Mouse (Mus musculus) NIH3T3 (cell line): ENCODE data around the gene 1810062G17Rik.

Experiments
- DNase-seq: peaks from one replicate; pipeline ENCODE4 v3.0.0-alpha.2; 2012; ENCODE audit warnings: low read depth

1810062G17Rik gene

DNA sequence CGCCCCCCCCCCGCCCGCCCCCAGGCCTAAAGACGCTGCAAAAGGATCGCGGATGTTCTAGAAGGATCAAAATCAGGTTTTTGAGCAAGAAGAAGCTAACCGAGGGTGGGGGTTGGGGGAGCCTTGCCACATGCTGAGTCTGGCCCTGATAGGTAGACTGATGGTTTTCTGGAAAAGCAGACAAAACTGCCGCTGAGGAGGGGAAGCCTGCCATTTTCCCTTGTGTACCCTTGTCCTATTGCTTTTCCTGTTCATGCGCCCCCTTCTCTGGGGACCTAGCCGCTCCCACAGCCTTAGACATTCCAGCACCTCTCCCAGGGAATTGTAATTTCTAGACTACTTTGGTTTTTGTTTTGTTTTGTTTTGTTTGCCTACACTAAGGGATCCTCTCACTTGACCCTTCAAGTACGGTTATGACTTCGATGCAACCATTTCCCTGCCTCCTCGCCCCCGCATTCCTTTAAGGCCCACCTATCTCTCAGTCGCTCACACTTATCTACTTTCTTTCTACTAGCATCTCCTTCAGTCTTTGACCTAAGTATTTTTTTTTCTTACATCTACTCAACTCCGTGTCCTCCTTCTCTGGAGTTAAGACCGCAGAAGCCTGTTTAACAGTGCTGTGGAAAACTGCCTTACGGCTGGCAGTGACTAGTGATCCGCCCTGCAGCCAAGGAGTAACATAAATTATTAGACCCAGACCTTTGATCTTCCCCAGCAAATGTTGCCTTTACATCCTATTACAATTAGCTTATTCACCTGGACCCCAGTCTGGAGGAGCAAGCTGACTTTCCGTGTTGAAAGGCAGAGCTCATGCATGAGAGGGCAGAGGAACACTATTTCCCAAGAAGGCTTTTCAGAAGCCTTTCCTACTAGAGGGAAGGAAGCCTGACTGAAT is 771 bp downstream of the 1810062G17Rik start:
- peak; percentile 65 for DNase-seq

DNA sequence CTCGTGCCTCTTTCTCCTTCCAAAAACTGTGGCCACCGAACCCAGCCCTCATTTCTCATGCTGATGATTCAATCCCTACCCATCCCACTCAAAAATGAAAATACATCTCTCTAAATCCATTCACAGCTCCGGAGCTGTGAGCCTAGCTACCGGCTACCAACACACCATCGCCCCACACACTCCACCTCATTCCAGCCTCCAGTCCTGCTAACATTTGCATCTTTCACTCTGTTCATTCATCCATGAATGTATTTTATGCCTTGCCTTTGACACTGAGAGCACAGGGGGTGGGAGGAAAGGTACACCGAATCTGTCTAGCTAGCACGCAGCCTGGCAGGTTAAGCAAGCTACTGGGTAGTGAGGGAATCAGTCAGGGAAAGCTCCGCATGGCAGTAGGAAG is 3.0 kb downstream of the 1810062G17Rik start:
- DNase-seq: no peak

DNA sequence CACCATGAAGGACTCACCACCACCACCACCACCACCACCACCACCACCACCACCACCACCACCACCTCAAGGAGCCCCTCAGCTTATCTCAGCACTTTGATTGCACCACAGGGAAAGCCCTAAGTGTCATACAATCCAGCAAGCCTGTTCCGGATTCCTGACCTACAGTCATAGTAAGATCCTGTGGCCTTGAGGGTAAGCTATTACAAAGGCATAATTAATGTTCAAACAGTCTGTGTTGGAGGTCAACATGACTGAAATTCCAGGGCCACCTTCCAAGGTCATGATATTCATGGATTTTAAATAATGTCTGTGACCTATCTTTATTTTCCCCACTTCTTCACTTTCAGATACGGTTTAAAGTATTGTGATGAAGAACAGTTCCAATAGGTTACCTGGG is 4.7 kb downstream of the 1810062G17Rik start:
- DNase-seq: no peak

DNA sequence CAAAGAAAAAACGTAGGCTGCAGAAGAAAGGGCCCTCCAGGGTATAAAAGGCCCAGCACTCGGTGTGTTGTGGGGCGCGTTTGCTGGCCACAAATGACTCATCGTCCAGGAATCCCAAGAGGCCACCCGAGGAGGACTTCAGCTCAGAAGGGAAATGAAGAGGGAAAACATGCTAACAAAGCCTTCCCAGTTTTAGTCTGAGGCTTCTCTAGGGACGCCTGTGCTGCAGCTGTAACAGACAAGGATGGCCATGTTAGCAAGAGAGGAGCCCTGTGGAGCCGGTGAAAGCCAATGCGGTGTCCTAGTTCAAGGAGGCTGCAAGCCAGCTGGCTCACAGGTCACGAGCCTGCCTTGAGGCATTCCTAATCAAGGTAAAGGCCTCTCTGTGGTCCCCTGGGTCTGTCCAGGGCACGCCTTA is 6.0 kb downstream of the 1810062G17Rik start:
- peak; percentile 90 for DNase-seq

DNA sequence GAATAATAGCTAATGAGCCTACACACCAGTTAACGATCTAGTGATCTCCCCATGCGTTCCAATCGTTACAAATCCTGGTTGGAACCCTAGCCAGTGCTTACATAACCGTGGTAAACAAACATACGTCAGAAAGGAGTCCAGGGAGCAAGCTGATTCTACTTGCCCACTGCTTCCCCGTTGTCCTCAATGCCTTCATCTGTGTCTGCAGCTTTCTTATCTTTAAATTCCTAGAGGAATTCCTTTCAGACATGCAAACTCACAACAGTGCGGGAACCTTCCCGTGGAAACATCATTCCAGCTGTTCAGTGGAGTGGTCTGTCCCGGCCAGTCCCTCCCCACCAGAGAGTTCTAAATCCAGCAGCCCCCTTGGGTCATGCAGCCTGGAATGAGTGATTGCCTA is 7.2 kb downstream of the 1810062G17Rik start:
- no peak for DNase-seq

DNA sequence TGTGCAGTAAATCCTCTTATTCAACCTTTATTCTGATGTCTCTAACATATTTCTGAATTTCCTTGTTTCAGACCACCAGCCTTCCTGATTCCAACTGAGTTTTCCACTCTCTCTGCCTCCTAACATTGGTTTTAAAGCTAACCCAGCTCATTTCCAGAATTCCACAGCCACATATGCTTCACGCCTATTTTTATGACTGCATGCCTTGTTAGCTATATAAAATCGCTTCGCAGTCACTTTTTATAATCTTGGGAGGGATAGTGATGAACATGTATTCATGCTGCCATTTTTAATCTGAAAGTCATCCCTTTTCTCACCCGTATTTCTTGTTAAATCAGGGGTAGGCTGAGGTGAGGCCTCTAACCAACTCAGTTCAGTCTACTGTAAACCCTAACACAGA is 8.6 kb downstream of the 1810062G17Rik start:
- no peak for DNase-seq

DNA sequence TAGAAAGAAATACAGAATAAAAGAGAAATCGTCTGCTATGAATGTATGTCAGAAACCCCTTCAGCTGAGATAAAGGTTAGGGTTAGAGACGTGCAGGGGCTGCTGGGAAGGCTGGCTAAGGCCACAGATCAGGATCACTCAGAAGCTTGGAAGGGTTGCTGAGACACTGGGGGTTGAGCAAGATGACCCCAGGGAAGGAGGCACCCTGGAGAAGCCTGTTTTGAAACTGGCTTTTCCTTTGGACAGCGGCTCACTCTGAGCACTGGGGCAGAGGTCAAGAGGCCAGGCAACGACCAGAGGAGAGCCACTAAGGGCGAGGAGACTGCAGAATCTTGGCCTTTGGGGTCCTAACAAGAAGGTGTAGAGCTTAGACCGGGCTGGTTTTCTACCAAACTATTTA is 10.4 kb downstream of the 1810062G17Rik start:
- DNase-seq: no peak

DNA sequence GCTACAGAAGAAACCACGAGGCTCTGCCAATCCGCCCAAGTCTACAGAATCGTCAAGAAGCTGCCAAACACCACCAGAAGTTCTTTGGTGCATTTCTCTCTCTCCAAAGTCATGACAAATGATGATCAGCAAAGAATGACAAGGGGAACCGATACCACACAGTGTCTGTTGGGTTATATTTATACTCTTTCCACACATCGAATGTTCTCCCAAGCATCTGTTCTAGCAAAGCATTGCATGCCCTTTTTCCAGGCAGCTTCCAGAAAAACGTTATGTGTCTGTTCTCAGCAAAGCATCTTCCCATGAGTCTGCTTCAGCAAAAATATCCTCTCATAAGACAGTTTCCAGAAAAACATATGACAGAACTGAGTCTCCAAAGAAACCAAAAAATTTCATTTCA is 11.1 kb downstream of the 1810062G17Rik start:
- DNase-seq: no peak

DNA sequence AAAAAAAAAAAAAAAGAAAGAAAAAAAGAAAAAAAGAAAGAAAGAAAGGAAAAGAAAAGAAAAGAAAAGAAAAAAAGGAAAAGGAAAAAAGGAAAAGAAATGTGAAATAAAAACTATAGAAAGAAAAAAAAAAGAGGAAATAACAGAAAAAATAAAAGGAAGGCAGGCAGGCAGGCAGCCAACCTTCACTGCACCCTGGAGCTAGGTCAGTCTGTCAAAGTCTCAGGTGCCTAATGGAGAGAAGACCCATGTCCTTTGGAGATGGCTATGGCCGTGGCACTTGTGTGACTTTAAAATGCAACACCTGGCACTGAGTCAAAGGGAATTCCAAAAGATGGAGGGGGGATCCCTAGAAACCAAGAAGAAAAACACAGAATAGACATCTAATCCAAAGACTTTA is 12.6 kb downstream of the 1810062G17Rik start:
- no peak for DNase-seq

DNA sequence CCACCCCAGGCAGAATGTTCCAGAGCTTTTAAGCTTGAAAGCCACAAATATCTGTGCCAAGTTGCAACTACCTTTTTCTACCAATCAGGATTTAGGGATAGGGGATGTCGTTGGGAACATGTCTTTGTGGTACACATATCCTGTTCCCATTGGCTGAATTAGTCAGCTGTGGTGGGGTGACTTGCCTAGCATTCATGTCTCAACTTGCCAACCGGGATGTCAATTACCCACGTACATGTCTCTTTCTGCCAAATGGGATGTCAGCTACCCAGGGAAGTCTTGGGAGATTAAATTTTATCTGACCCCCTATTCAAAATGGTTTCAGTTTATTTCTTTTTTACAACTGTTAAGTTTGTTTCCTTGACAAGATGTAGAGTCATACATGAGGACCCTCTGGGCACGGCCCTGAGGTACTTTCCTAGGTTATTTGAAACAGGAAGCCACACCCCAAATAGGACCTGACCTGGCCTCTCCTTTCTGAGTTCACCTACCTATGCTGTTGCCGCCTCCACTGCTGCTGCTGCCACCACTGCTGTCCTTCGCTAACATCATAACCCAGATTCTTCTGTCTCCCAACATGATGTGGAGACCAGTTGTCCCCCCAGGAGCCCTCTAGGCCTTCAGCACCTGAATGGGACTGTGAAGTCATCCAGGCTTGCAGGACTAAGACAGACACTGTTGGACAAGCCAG is 13.3 kb downstream of the 1810062G17Rik start:
- DNase-seq: no peak

DNA sequence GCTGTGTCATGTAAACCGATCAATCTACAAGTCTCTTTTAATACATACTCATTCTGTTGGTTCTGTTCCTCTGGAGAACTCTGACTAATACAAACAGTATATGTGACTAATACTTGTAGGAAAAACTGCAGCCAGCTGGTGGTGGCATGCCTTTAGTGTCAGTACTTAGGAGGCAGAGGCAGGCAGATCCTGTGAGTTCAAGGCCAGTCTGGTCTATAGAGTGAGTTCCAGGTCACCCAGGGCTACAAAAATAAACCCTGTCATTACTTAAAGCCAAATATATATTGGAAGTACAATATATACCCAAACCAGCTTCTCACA is 13.8 kb downstream of the 1810062G17Rik start:
- DNase-seq: no peak

DNA sequence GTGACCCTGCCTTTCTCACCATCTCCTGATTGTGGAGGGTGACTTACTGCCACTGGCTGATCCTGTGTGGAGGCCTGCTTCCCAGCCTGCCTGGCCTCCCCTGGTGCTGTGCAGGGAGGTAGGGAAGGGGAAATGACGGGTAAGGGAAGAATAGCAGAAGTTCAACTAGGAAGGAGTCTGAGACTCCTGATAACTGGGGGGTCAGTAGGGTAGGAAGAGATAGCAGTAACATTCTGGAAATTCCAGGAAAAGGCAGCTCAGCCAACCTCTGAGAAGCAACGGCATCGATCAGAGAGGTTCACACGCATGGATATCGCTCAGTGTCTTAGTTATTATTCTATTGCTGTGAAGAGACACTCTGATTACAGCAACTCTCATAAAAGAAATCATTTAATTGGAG is 15.8 kb downstream of the 1810062G17Rik start:
- DNase-seq: no peak

DNA sequence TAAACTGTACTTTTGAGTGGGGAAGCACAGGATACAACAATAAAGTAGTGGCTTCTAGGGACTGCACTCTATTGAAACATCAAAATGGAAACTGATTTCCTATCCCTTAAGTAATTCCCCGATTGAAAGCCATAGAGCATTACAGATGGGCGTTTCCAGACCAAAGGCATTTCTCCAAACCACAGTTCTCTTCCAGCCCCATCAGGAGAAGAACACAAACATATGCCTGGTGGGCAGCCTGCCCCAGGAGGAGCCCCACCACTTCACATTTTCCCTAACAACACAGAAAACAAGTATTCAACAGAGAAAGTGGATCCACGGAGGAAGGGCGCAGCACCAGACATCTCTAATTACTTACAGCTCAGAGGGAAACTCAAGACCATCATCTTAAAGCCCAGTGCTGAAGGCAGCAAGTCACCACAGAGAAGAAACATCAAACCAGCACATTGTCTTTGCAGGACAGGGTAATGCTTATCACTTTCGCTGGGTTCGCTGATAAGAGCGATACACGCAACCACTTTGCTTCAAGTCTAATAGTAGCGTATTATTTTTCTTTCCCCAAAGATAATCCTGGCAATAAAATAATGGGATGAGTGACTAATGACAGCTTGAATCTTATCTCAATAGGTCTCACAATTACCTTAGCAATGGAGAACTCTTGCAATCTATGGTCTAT is 17.1 kb downstream of the 1810062G17Rik start:
- DNase-seq: peak; percentile 78

DNA sequence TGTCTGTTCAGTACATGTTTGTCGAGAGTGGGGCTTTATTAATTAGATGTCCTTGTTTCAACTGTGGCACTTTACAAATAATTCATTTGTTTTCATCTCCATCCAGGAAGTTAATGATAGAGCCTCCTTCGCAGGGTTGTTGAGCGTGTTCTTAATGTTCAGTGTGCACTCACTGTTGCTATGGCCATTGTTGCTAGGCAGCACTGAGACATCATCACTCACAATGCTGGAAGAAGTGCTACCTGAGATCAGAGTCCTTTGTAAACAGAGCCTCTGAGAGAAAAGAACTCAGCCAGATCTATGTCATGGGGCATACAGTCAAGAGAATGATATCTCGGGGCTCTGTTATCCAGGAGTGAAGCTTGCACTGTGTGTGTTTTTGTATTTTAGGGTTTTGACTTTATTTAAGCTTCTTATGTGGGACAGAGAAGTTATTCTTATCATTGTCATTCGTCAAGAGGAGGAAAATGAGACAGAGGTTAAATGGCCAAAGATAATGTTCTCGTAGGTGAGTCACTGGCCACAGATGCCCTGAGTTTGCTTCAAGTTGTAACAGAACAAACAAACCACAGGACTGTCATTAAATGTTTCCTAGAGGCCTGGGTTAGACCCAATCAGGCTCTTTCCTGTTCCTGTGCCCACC is 18.0 kb downstream of the 1810062G17Rik start:
- no peak for DNase-seq

DNA sequence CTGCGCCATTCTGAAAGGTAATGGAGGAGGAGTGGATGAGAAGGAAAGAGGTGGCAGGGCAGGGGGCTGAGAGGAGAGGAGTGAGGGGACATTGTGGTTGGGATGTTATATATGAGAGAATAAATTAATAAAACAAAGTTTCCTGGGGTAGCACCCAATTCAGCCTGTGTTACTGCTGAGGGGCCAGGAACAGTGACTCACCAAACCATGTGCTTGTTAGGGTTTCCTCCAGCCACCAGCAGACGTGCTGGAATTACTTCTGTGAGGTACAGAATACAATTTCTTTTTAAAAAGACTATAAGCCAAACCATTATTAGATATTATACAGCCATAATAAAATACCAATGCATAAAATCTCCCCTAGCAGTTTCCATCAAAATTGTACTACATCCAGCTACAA is 18.9 kb downstream of the 1810062G17Rik start:
- DNase-seq: no peak

DNA sequence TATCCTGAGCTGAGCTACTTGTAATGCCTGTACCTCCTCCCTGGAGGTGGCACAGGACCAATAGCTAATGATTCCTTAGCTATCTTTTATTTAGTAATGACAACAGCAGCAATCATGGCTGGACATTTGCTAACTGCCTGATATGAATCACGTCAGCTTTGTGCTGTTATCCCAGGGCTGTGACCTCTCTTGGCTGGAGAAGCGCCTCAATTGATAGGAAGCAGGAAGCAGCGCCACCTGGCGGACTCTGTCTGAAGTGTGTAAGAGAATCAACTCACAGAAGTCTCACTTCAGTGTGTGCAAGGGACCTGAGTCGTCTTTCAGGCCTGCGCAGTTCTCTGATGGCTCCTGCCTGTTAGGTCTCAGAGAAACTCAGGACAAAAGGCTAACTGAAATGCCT is 19.7 kb downstream of the 1810062G17Rik start:
- peak; percentile 97 for DNase-seq

DNA sequence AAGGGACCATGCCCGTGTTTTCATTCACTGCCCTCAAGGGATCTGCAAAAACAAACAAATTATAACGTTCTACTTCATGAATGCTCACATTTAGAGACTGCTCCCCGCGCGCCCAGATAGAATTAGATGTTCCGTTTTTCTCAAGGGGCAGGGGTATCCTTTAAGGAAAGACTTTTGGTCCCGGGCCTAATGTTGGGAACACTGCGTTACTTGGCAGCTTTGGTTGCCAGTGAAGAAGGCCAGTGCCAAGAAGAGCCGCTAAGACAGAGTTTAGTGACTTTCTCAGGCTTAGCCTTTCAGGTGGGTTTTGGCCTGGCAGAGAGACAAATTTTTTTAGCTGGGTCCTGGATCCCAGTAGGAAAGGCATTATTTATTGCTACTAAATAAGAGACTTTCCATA is 20.5 kb downstream of the 1810062G17Rik start:
- DNase-seq: no peak

DNA sequence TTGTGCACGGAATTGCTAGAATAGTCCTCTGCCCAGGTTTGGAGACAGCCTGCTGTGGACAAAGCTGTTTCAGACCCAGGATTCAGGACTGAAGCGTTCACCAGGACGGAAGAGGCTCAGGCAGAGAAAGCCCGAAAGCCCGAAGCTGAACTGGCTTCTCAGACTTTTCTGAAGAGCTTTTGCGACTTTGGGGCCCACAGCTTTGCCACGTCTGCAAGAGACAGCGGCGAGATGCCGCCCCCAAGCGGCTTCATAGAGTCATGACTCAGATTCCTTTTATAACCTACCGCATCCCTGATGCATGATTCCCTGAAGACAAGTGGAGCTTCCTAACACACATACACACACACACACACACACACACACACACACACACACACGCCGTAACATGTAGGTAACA is 21.0 kb downstream of the 1810062G17Rik start:
- DNase-seq: peak; percentile 92

DNA sequence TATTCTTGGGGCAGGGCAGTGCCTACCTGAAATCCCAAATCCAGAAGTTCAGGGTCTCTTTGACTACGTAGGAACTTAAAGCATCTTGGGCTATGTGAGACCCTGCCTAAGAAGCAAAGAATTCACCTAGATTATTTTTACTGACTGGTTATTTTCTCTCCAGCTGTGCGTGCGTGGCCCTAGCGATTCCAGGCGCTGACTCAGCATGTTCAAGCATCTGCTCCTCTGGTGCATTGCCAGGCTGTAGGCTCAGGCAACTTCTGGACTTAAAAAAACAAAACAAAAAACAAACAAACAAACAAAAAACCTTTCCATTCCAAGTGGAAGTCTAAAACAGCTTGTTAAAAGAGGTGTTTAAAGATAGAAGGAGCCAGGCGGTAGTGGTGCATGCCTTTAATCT is 22.5 kb downstream of the 1810062G17Rik start:
- DNase-seq: peak; percentile 40

DNA sequence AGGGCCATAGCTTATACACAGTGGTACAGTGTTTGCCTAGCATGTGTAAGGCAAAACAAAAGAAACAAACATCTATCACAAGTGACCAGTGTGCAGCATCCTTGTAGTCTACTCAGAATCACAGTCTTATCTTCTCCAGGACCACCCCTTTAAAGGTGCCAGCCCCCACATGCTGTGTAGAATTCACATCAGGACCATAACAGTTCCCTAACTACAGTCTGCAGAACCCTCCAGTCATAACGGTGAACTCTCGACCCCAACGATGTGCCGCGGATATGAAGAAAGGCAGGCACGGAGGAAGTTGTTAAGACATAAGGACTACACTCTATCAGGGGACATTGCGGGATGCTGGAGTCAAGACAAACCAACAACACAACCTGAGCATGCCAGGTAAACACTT is 23.7 kb downstream of the 1810062G17Rik start:
- no peak for DNase-seq

DNA sequence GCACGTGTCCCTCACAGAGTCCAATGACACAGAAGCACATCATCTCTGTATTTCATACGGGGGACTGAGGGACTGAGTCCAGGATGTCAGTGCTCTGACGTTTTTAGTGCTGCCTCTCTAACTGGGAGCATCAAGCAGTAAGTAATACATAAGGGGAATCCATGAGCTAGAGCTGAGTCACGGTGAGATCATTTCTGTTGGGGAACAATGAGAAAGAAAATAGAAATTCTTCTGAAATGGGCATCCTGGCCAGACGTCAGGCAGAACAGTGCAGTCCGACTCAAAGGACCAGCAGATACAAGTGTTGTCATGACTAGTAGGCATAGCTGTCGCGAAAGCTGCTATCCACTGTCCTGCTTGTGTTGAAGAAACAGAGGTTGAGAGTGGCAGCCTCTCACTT is 25.2 kb downstream of the 1810062G17Rik start:
- DNase-seq: peak; percentile 82

DNA sequence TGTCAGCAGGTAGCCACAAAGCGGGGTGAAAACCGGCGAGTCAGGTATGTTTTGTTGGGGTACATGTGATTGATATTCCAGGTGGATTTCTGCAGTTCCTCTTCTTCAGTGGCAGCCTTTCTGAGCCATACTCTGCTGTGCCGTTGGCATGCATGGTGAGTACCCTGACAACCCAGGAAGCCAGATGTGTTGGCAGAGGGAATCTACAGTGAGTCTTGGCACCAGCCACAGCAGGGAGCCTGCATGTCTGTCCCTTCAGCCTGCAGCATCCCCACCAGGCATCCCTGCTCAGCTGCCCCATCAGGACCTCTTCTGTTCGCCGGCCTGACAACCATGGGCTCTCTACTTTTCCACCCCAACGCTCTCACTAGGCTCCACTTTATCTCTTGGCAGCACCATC is 25.8 kb downstream of the 1810062G17Rik start:
- DNase-seq: no peak

DNA sequence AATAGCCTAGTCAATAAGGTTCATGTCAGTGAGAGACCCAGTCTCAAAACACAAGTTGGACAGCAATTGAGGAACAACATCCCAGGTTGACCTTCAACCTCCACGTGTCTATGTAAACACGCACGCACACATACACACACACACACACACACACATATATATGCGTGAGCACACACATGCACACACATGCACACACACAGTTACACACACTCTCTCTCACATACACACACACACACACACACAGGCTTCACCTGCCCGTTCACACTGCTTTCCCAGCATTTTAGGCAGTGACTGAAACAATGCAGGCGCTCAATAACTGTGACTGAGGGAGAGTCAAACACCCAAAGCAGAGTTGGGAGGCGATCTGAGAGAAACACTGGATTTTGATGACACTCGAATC is 29.6 kb downstream of the 1810062G17Rik start:
- no peak for DNase-seq
